Mouse (Mus musculus) liver, embryonic 11.5 days (tissue): ENCODE measurements around the gene Prpf31. TPM values are rescaled to one million over a fixed set of nuclear protein-coding genes. Genes with fewer than 3 reads are reported as not detected.
"Not testable (repeated sequence)": the region's sequence is repeated elsewhere in the genome, so short reads cannot be mapped to it uniquely, and the experiment has no call there.

Experiments used
- ATAC-seq: fragments of 200-750 bp; cut with Nextera tagmentation; replicated peaks from 2 replicates; pipeline ENCODE4 v1.8.0; 2017; ENCODE audit warnings: moderate number of reproducible peaks, mild to moderate bottlenecking, moderate TSS enrichment, moderate library complexity; ENCODE audit not compliant: low FRiP score
- DNase-seq: peaks from one replicate; pipeline ENCODE4 v3.0.0-alpha.2; 2017; ENCODE audit warnings: low spot score
- H3K27ac ChIP-seq: fragments of 300-500 bp; sonication (generic); 2 replicates; pipeline ENCODE4 v1.5.1; 2014; ENCODE audit warnings: mild to moderate bottlenecking, low read depth, low read length, control low read depth
- H3K27me3 ChIP-seq: fragments of 300-500 bp; sonication (generic); replicated peaks from 2 replicates; pipeline ENCODE4 v1.6.1; 2014; ENCODE audit warnings: low read length, mixed read lengths; ENCODE audit not compliant: control insufficient read depth, insufficient read depth
- H3K36me3 ChIP-seq: fragments of 300-500 bp; sonication (generic); 2 replicates; pipeline ENCODE4 v1.6.1; 2014; ENCODE audit warnings: mild to moderate bottlenecking, low read length, moderate library complexity, mixed read lengths; ENCODE audit not compliant: control insufficient read depth, insufficient read depth
- H3K4me1 ChIP-seq: fragments of 300-500 bp; sonication (generic); replicated peaks from 2 replicates; pipeline ENCODE4 v1.6.1; 2014; ENCODE audit warnings: low read length, mixed read lengths; ENCODE audit not compliant: control insufficient read depth, insufficient read depth
- H3K4me2 ChIP-seq: fragments of 300-500 bp; sonication (generic); 2 replicates; pipeline ENCODE4 v1.6.1; 2014; ENCODE audit warnings: mild to moderate bottlenecking, control low read depth, moderate library complexity
- H3K4me3 ChIP-seq: fragments of 300-500 bp; sonication (generic); 2 replicates; pipeline ENCODE4 v1.5.1; 2014; ENCODE audit warnings: low read depth, low read length, control low read depth
- H3K9ac ChIP-seq: fragments of 300-500 bp; sonication (generic); 2 replicates; pipeline ENCODE4 v1.6.1; 2014; ENCODE audit warnings: low read depth, low read length, control low read depth
- H3K9me3 ChIP-seq: fragments of 300-500 bp; sonication (generic); 2 replicates; pipeline ENCODE4 v1.6.1; 2016; ENCODE audit warnings: low read length, inconsistent platforms, mixed read lengths; ENCODE audit not compliant: control insufficient read depth
- WGBS: fragments of 180-500 bp; shearing (Covaris S2); extraction: QIAGEN DNeasy Blood & Tissue Kit; methylation state at CpG from one replicate; pipeline ENCODE4 v1.1.7; 2014; 5-methylcytosine and 5-hydroxymethylcytosine counted together
- polyA plus RNA-seq: library from polyadenylated mRNA; unstranded; fragments of >200 nt; fragmentation: Nextera tagmentation; extraction: Ambion mirVana; gene quantifications from 2 replicates; pipeline ENCODE4 v1.2.1, GENCODE M21; 2014

Prpf31 gene
- polyA plus RNA-seq, 1 experiment from 2014 or later: 136 TPM

DNA sequence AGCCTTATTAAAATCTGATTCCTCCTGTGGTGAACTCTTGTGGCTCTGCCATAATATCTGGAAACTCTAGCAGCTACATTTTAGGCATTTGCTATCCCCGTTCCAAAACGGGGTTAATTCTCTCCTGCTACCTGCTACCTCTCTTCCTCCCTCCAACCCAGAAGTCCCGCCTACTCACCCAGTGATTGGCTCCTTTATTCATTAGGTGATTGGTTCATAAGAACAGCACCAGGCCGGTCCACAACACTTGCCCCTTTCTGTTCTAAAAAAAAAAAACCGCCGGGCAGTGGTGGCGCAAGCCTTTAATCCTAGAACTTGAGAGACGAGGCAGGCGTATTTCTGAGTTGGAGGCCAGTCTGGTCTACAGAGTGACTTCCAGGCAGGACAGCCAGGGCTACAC, 34.6 kb upstream of the Prpf31 start:
- Histone ChIP-seq H3K9ac (peak overlapping the region; percentile 40; the same call in 1 of the 2 replicates), H3K4me3 (peak overlapping the region; percentile 28), H3K36me3 (no peaks in the 10 kb centered on the region)

GRCm38 (mm10) chr7:3597755-3598154, 32.0 kb upstream of the Prpf31 start:
- not testable (repeated sequence) for H3K4me3 ChIP-seq, ATAC-seq
- WGBS: 36% methylated on average over 1 of the region's 1 CpGs

More for the DNA sequence above, 34.6 kb upstream of the Prpf31 start:
- H3K4me1 ChIP-seq: no peaks in the 10 kb centered on the region
- peak overlapping the region; percentile 52 for H3K4me2 ChIP-seq
- H3K9me3 ChIP-seq: no peaks in the 10 kb centered on the region
- ATAC-seq (peak; percentile 82), DNase-seq (peak; percentile 38)
- H3K27me3 ChIP-seq: no peaks in the 10 kb centered on the region
- no peak overlapping the region for H3K27ac ChIP-seq
- WGBS: 7% methylated on average over 9 of the region's 9 CpGs

GRCm38 (mm10) chr7:3601119-3601518, 28.7 kb upstream of the Prpf31 start:
- 16% methylated on average over 4 of the region's 4 CpGs for WGBS

More at GRCm38 (mm10) chr7:3597755-3598154, 32.0 kb upstream of the Prpf31 start:
- not testable (repeated sequence) for H3K4me1 ChIP-seq, H3K27ac ChIP-seq, H3K9ac ChIP-seq, H3K4me2 ChIP-seq, H3K36me3 ChIP-seq, H3K9me3 ChIP-seq, H3K27me3 ChIP-seq, DNase-seq

GRCm38 (mm10) chr7:3606798-3607197, 23.0 kb upstream of the Prpf31 start:
- peak; percentile 73 for ATAC-seq
- 6% methylated on average over 2 of the region's 2 CpGs for WGBS
- DNase-seq: no peak

More at GRCm38 (mm10) chr7:3601119-3601518, 28.7 kb upstream of the Prpf31 start:
- Histone ChIP-seq H3K36me3 (no peaks in the 10 kb centered on the region), H3K27ac (no peak overlapping the region), H3K27me3 (no peaks in the 10 kb centered on the region), H3K4me3 (no peak overlapping the region), H3K9ac (no peak overlapping the region), H3K9me3 (no peaks in the 10 kb centered on the region), H3K4me2 (no peak overlapping the region), H3K4me1 (no peaks in the 10 kb centered on the region)
- ATAC-seq (no peak; the same call in 1 of the 2 replicates), DNase-seq (no peak)

DNA sequence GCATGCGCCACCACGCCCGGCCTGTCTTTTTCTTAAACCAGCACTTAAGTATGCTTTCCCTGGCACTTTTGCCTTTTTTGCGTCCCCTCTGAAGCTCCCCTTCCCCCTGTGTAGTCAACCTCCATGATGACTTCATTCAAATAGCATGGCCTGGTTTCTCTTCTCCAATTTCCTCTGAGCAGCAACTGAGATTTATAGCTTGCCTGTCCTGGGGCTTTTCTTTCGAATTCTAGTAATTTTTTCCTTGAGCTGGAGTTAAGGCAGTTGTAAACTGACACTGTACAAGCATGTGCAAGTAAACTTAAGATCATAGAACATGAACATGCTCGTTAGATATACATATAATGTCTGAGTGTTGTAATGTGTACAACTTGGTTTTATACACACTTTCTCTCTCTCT, 22.4 kb upstream of the Prpf31 start:
- no peak overlapping the region for H3K9ac ChIP-seq
- no peaks in the 10 kb centered on the region for H3K9me3 ChIP-seq
- H3K4me2 ChIP-seq: no peak overlapping the region
- no peak overlapping the region for H3K27ac ChIP-seq
- H3K4me1 ChIP-seq: no peaks in the 10 kb centered on the region; the same call in 1 of the 2 replicates
- ATAC-seq (no peak), DNase-seq (no peak)
- H3K27me3 ChIP-seq: no peaks in the 10 kb centered on the region
- WGBS: 85% methylated on average over 6 of the region's 6 CpGs
- H3K4me3 ChIP-seq: no peak overlapping the region
- H3K36me3 ChIP-seq: no peaks in the 10 kb centered on the region

More at GRCm38 (mm10) chr7:3606798-3607197, 23.0 kb upstream of the Prpf31 start:
- no peak overlapping the region for H3K4me3 ChIP-seq
- H3K9ac ChIP-seq: no peak overlapping the region
- no peaks in the 10 kb centered on the region; the same call in 1 of the 2 replicates for H3K4me1 ChIP-seq
- no peak overlapping the region for H3K27ac ChIP-seq
- no peaks in the 10 kb centered on the region for H3K27me3 ChIP-seq
- H3K36me3 ChIP-seq: no peaks in the 10 kb centered on the region
- H3K9me3 ChIP-seq: no peaks in the 10 kb centered on the region
- H3K4me2 ChIP-seq: no peak overlapping the region

DNA sequence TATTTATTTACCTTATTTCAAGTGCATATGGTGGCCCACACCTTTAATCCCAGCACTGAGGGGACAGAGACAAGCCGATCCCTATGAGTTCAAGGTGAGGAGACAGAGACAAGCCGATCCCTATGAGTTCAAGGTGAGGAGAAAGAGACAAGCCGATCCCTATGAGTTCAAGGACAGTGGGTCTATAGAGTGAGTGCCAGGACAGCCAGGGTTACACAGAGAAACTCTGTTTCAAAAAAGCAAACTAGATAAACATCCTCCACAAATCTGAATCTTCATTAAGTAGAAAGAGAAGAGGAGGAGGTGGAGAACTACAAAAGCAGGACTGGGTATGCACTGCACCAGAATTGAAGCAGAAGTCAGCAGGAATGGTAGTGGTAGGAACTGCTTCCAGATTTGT, 21.1 kb upstream of the Prpf31 start:
- no peak overlapping the region for H3K4me3 ChIP-seq
- H3K36me3 ChIP-seq: no peaks in the 10 kb centered on the region
- WGBS: 91% methylated on average over 3 of the region's 3 CpGs
- no peaks in the 10 kb centered on the region; the same call in 1 of the 2 replicates for H3K4me1 ChIP-seq
- H3K4me2 ChIP-seq: no peak overlapping the region
- DNase-seq (no peak), ATAC-seq (no peak)
- H3K9ac ChIP-seq: no peak overlapping the region
- no peak overlapping the region for H3K27ac ChIP-seq
- H3K27me3 ChIP-seq: no peaks in the 10 kb centered on the region
- no peaks in the 10 kb centered on the region for H3K9me3 ChIP-seq

GRCm38 (mm10) chr7:3609082-3609481, 20.7 kb upstream of the Prpf31 start:
- Histone ChIP-seq H3K27ac (no peak overlapping the region), H3K4me1 (no peaks in the 10 kb centered on the region; the same call in 1 of the 2 replicates), H3K4me3 (no peak overlapping the region), H3K9me3 (no peaks in the 10 kb centered on the region), H3K4me2 (no peak overlapping the region), H3K27me3 (no peaks in the 10 kb centered on the region), H3K36me3 (no peaks in the 10 kb centered on the region), H3K9ac (no peak overlapping the region)
- no peak for ATAC-seq
- no peak for DNase-seq
- 54% methylated on average over 3 of the region's 3 CpGs for WGBS

DNA sequence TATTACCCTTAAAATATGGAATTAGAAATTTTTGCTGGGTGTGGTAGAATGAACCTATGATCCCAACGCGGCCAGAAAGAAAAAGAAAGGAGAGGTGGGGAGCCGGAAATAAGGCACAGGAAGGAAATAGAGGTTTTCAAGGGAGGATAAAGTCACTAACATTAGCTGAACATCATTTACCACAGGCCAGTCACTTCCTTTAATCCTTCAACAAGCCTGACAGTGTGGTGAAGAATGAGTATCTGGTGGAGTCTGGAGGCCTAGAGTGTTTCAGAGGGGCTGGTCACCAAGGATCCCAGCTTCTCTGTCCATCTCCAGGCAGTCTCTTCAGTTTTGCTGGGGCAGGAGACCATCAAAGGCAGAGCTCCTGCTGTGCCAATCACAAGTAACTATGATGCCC, 19.3 kb upstream of the Prpf31 start:
- ATAC-seq: no peak
- WGBS: 47% methylated on average over 3 of the region's 3 CpGs
- DNase-seq: no peak
- Histone ChIP-seq H3K27me3 (no peaks in the 10 kb centered on the region), H3K9ac (no peak overlapping the region), H3K9me3 (no peaks in the 10 kb centered on the region), H3K4me2 (no peak overlapping the region), H3K27ac (no peak overlapping the region), H3K36me3 (no peaks in the 10 kb centered on the region), H3K4me1 (no peaks in the 10 kb centered on the region; the same call in 1 of the 2 replicates), H3K4me3 (no peak overlapping the region)

DNA sequence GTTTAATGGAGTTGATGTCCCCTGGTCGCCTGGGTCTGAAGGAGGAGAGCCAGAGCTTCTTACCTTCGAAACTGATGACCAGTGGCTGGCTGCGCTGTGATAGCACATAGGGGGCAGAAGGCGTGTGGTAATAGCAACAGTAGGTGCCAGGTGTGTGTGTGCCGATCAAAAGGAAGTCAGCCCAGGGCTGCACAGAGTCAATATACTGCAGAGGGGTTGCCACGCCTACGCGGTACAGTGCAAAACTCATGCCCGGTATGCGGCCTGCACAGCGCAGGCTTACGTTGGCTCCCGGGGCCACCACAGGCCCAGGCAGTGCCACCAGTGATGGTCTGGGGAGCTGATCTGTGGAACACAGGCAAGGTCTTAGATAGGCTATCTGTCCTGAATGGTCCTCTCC, 18.8 kb upstream of the Prpf31 start:
- DNase-seq (no peak), ATAC-seq (no peak)
- Histone ChIP-seq H3K4me1 (no peaks in the 10 kb centered on the region; the same call in 1 of the 2 replicates), H3K9me3 (no peaks in the 10 kb centered on the region), H3K27ac (no peak overlapping the region), H3K9ac (no peak overlapping the region), H3K4me3 (no peak overlapping the region), H3K4me2 (no peak overlapping the region), H3K27me3 (no peaks in the 10 kb centered on the region), H3K36me3 (no peaks in the 10 kb centered on the region)
- 85% methylated on average over 13 of the region's 13 CpGs for WGBS
